Mouse (Mus musculus) testis, adult 2 months (tissue): ENCODE data around the gene Ret.

Experiments used
- CTCF ChIP-seq: fragments of 200-500 bp; IDR thresholded peaks from 2 replicates; pipeline ENCODE4 v1.5.1; 2012; ENCODE audit warnings: low read depth, mild to moderate bottlenecking, inconsistent platforms, low read length, moderate library complexity; ENCODE audit not compliant: control insufficient read depth, insufficient read depth, insufficient replicate concordance
- POLR2A ChIP-seq: fragments of 200-500 bp; IDR thresholded peaks from 2 replicates; pipeline ENCODE4 v1.6.1; 2012; ENCODE audit warnings: low read depth, mild to moderate bottlenecking, inconsistent platforms, low read length, moderate library complexity; ENCODE audit not compliant: control insufficient read depth

GRCm38 (mm10) chr6:118192882-118193281 lies 4.6 kb downstream of the Ret start:
- TF ChIP-seq CTCF (no peak), POLR2A (no peak)
